Mouse (Mus musculus) neural tube, embryonic 14.5 days (tissue): Measurements from ENCODE around the gene Tmem265. TPM values are rescaled to one million over a fixed set of nuclear protein-coding genes. Genes with fewer than 3 reads are reported as not detected.

Source experiments
- ATAC-seq: fragments of 200-750 bp; cut with Nextera tagmentation; 2 replicates; pipeline ENCODE4 v1.8.0; 2017; ENCODE audit warnings: low read depth, mild to moderate bottlenecking, moderate TSS enrichment, moderate library complexity
- H3K27ac ChIP-seq: fragments of 300-500 bp; sonication (generic); 2 replicates; pipeline ENCODE4 v1.5.1; 2014; ENCODE audit warnings: low read depth, mild to moderate bottlenecking, control low read depth, low read length, moderate library complexity, mixed read lengths
- H3K27me3 ChIP-seq: fragments of 300-500 bp; sonication (generic); 2 replicates; pipeline ENCODE4 v1.6.1; 2014; ENCODE audit warnings: low read length; ENCODE audit not compliant: control insufficient read depth, insufficient read depth
- H3K36me3 ChIP-seq: fragments of 300-500 bp; sonication (generic); 2 replicates; pipeline ENCODE4 v1.6.1; 2014; ENCODE audit warnings: low read length, mixed read lengths; ENCODE audit not compliant: control insufficient read depth, insufficient read depth
- H3K4me1 ChIP-seq: fragments of 300-500 bp; sonication (generic); 2 replicates; pipeline ENCODE4 v1.6.1; 2014; ENCODE audit warnings: low read length; ENCODE audit not compliant: control insufficient read depth, insufficient read depth
- H3K4me2 ChIP-seq: fragments of 300-500 bp; sonication (generic); 2 replicates; pipeline ENCODE4 v1.6.1; 2014; ENCODE audit warnings: mild to moderate bottlenecking, low read depth, low read length, control low read depth
- H3K4me3 ChIP-seq: fragments of 300-500 bp; sonication (generic); 2 replicates; pipeline ENCODE4 v1.5.1; 2014; ENCODE audit warnings: low read depth, low read length, control low read depth, mixed read lengths
- H3K9ac ChIP-seq: fragments of 300-500 bp; sonication (generic); replicated peaks from 2 replicates; pipeline ENCODE4 v1.6.1; 2014; ENCODE audit warnings: low read depth, mild to moderate bottlenecking, control low read depth, low read length, mixed read lengths
- H3K9me3 ChIP-seq: fragments of 300-500 bp; sonication (generic); 2 replicates; pipeline ENCODE4 v1.6.1; 2016; ENCODE audit warnings: low read length; ENCODE audit not compliant: control insufficient read depth
- WGBS: fragments of 180-500 bp; shearing (Covaris S2); extraction: QIAGEN DNeasy Blood & Tissue Kit; methylation state at CpG from one replicate; pipeline ENCODE4 v1.1.7; 2014; 5-methylcytosine and 5-hydroxymethylcytosine counted together
- polyA plus RNA-seq: library from polyadenylated mRNA; unstranded; fragments of >200 nt; fragmentation: Nextera tagmentation; extraction: Ambion mirVana; gene quantifications from 2 replicates; pipeline ENCODE4 v1.2.1, GENCODE M21; 2014

Tmem265 gene
- polyA plus RNA-seq, 1 experiment from 2014 or later: 7.2 TPM

- 98% methylated on average over 7 of the region's 7 CpGs for WGBS
- Histone ChIP-seq H3K36me3 (peaks cover 77% of the 10 kb centered on the region), H3K27ac (no peak overlapping the region), H3K27me3 (no peaks in the 10 kb centered on the region), H3K4me2 (no peak overlapping the region), H3K4me3 (no peak overlapping the region), H3K9ac (no peak overlapping the region), H3K9me3 (no peaks in the 10 kb centered on the region), H3K4me1 (no peaks in the 10 kb centered on the region)
- no peak for ATAC-seq
Observed at GRCm38 (mm10) chr7:127600612-127601011, 39.4 kb downstream of the Tmem265 start.

- H3K4me1 ChIP-seq: no peaks in the 10 kb centered on the region
- H3K27ac ChIP-seq: no peak overlapping the region
- peaks cover 66% of the 10 kb centered on the region for H3K36me3 ChIP-seq
- H3K4me2 ChIP-seq: no peak overlapping the region
- H3K27me3 ChIP-seq: no peaks in the 10 kb centered on the region
- no peak overlapping the region for H3K4me3 ChIP-seq
- WGBS: 85% methylated on average over 4 of the region's 4 CpGs
- ATAC-seq: no peak
- H3K9me3 ChIP-seq: no peaks in the 10 kb centered on the region
- H3K9ac ChIP-seq: no peak overlapping the region
Observed at GRCm38 (mm10) chr7:127601735-127602134, 40.5 kb downstream of the Tmem265 start.

- ATAC-seq: no peak
Observed at GRCm38 (mm10) chr7:127602903-127603302, 41.7 kb downstream of the Tmem265 start.

GRCm38 (mm10) chr7:127604256-127604655, 43.1 kb downstream of the Tmem265 start:
- no peak for ATAC-seq
- no peak overlapping the region for H3K4me2 ChIP-seq
- no peak overlapping the region for H3K9ac ChIP-seq
- H3K4me3 ChIP-seq: no peak overlapping the region
- H3K27me3 ChIP-seq: no peaks in the 10 kb centered on the region
- peaks cover 64% of the 10 kb centered on the region for H3K36me3 ChIP-seq
- WGBS: 93% methylated on average over 10 of the region's 10 CpGs
- H3K27ac ChIP-seq: no peak overlapping the region
- H3K9me3 ChIP-seq: no peaks in the 10 kb centered on the region
- no peaks in the 10 kb centered on the region for H3K4me1 ChIP-seq

More at GRCm38 (mm10) chr7:127602903-127603302, 41.7 kb downstream of the Tmem265 start:
- Histone ChIP-seq H3K4me2 (no peak overlapping the region), H3K27ac (no peak overlapping the region), H3K4me3 (no peak overlapping the region), H3K4me1 (no peaks in the 10 kb centered on the region), H3K9me3 (no peaks in the 10 kb centered on the region), H3K27me3 (no peaks in the 10 kb centered on the region), H3K36me3 (peaks cover 62% of the 10 kb centered on the region), H3K9ac (no peak overlapping the region)
- 92% methylated on average over 2 of the region's 2 CpGs for WGBS

- H3K27me3 ChIP-seq: no peaks in the 10 kb centered on the region
- no peak overlapping the region for H3K9ac ChIP-seq
- H3K27ac ChIP-seq: no peak overlapping the region
- H3K4me2 ChIP-seq: no peak overlapping the region
- H3K4me1 ChIP-seq: no peaks in the 10 kb centered on the region
- no peaks in the 10 kb centered on the region for H3K9me3 ChIP-seq
- 89% methylated on average over 6 of the region's 6 CpGs for WGBS
- ATAC-seq: no peak
- H3K36me3 ChIP-seq: peaks cover 70% of the 10 kb centered on the region
- no peak overlapping the region for H3K4me3 ChIP-seq
Observed at GRCm38 (mm10) chr7:127607150-127607549, 46.0 kb downstream of the Tmem265 start.

GRCm38 (mm10) chr7:127611011-127611410, 49.8 kb downstream of the Tmem265 start:
- H3K36me3 ChIP-seq: peaks cover 52% of the 10 kb centered on the region
- ATAC-seq: no peak
- H3K9ac ChIP-seq: no peak overlapping the region
- H3K4me1 ChIP-seq: peaks cover 11% of the 10 kb centered on the region; the same call in 1 of the 2 replicates
- no peaks in the 10 kb centered on the region; the same call in 1 of the 2 replicates for H3K27me3 ChIP-seq
- no peak overlapping the region for H3K4me2 ChIP-seq
- H3K9me3 ChIP-seq: no peaks in the 10 kb centered on the region
- no peak overlapping the region for H3K27ac ChIP-seq
- WGBS: 97% methylated on average over 29 of the region's 29 CpGs
- no peak overlapping the region for H3K4me3 ChIP-seq

GRCm38 (mm10) chr7:127611561-127611960, 50.4 kb downstream of the Tmem265 start:
- Histone ChIP-seq H3K4me3 (no peak overlapping the region), H3K4me2 (no peak overlapping the region), H3K27ac (no peak overlapping the region), H3K27me3 (no peaks in the 10 kb centered on the region; the same call in 1 of the 2 replicates), H3K9ac (no peak overlapping the region), H3K9me3 (no peaks in the 10 kb centered on the region), H3K36me3 (peaks cover 52% of the 10 kb centered on the region), H3K4me1 (peaks cover 14% of the 10 kb centered on the region; the same call in 1 of the 2 replicates)
- WGBS: 97% methylated on average over 26 of the region's 26 CpGs
- no peak for ATAC-seq

GRCm38 (mm10) chr7:127613501-127613900, 52.3 kb downstream of the Tmem265 start:
- H3K4me3 ChIP-seq: peak overlapping the region; percentile 90
- WGBS: 93% methylated on average over 8 of the region's 8 CpGs

GRCm38 (mm10) chr7:127614091-127614490, 52.9 kb downstream of the Tmem265 start:
- Histone ChIP-seq H3K9me3 (no peaks in the 10 kb centered on the region), H3K36me3 (peaks cover 34% of the 10 kb centered on the region), H3K4me1 (peaks cover 14% of the 10 kb centered on the region; the same call in 1 of the 2 replicates), H3K27me3 (no peaks in the 10 kb centered on the region; the same call in 1 of the 2 replicates), H3K4me2 (peak overlapping the region; percentile 83), H3K4me3 (peak overlapping the region; percentile 90), H3K9ac (peak overlapping the region; percentile 86), H3K27ac (no peak overlapping the region)
- 24% methylated on average over 8 of the region's 8 CpGs for WGBS
- no peak for ATAC-seq

More at GRCm38 (mm10) chr7:127613501-127613900, 52.3 kb downstream of the Tmem265 start:
- Histone ChIP-seq H3K27ac (no peak overlapping the region), H3K4me2 (peak overlapping the region; percentile 83; the same call in 1 of the 2 replicates), H3K4me1 (peaks cover 14% of the 10 kb centered on the region; the same call in 1 of the 2 replicates), H3K36me3 (peaks cover 40% of the 10 kb centered on the region), H3K27me3 (no peaks in the 10 kb centered on the region; the same call in 1 of the 2 replicates), H3K9me3 (no peaks in the 10 kb centered on the region), H3K9ac (no peak overlapping the region)
- ATAC-seq: no peak
